Mouse (Mus musculus) liver, postnatal 0 days (tissue): ENCODE results near the gene A730015C16Rik.

Source experiments
- CTCF ChIP-seq: sonication (generic); IDR thresholded peaks from 2 replicates; pipeline ENCODE4 v1.5.1; 2016; ENCODE audit warnings: antibody characterized with exemption, low read depth
- EP300 ChIP-seq: IDR thresholded peaks from 2 replicates; pipeline ENCODE4 v1.6.1; 2016; ENCODE audit warnings: antibody characterized with exemption, low read depth, mild to moderate bottlenecking

DNA sequence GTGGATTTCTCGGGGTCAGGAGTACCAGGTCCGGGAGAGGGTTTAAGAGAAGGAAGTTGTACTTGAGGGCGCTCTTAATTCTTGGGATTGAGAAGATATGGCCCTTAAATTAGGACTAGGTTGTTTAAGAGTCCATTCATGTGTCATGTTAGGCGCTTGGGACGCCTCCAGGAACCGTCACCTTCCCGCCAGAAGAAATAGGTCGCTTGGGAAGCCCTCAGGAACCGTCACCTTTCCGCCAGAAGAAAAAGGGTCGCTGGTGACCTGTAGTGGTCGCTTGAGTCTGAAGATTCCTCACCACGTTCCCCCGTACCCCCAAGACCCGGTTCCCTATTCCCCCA, 13.5 kb downstream of the A730015C16Rik start:
- TF ChIP-seq CTCF, result no peak
- no peak for TF ChIP-seq EP300
